Mouse (Mus musculus): ENCODE measurements around the gene Pcsk4. TPM values are rescaled to one million over a fixed set of nuclear protein-coding genes. Genes with fewer than 3 reads are reported as not detected.

Pcsk4 gene
- total and polyA plus RNA-seq, 3 experiments, result 0.46 to 1.1 TPM; not detected in 1

- H3K36me3 ChIP-seq (replicated peaks in 1 of 2; ENCODE audit: control insufficient read depth in 1 of 2, insufficient read depth in 1 of 2, low read length in 1 of 2), result peaks cover 0 to 16% of the 10 kb centered on the region in 2 experiments
- H3K4me2 ChIP-seq (ENCODE audit: insufficient read depth, low read depth, poor library complexity, severe bottlenecking), result no peak overlapping the region
- dilution Hi-C loops (cut with MboI; ENCODE audit: extremely low pct_ligation_motif_present, extremely low pct_unique_long_range_greater_than_20kb, low sequenced_read_pairs) (no loop called here), in situ Hi-C loops (cut with MboI; ENCODE audit: low pct_ligation_motif_present, low pct_unique_long_range_greater_than_20kb, low sequenced_read_pairs) (no loop called here)
- H3K9me3 ChIP-seq (replicated peaks; ENCODE audit: low read length), result no peaks in the 10 kb centered on the region
- H3K4me1 ChIP-seq (ENCODE audit: control insufficient read depth in 1 of 2, insufficient read depth in 2 of 2), result peaks cover 0 to 3% of the 10 kb centered on the region in 2 experiments; a peak in 2 of 4 replicates
- no peak overlapping the region for H3K4me3 ChIP-seq (replicated peaks in 1 of 3; ENCODE audit: low read depth in 2 of 3, low read length in 2 of 3, poor library complexity in 1 of 3)
- DNase-seq (ENCODE audit: extremely low read depth), result no peak
- no peak overlapping the region for H3K9ac ChIP-seq (ENCODE audit: insufficient read depth, low read depth)
- no peaks in the 10 kb centered on the region for H3K79me2 ChIP-seq (replicated peaks; ENCODE audit: control insufficient read depth, extremely low read depth, insufficient read depth, poor library complexity, severe bottlenecking)
- no peak overlapping the region for H3K27ac ChIP-seq (ENCODE audit: insufficient read depth, low read depth)
- H3K27me3 ChIP-seq (replicated peaks), result peaks cover 32% of the 10 kb centered on the region
- TF ChIP-seq PAX5 (IDR thresholded peaks at IDR 0.05; ENCODE audit: low read length) (no peak), EP300 (IDR thresholded peaks at IDR 0.05; ENCODE audit: low read length) (no peak), JUN (IDR thresholded peaks at IDR 0.05; ENCODE audit: insufficient read depth, low read depth, low read length) (no peak), ELF1 (IDR thresholded peaks at IDR 0.05; ENCODE audit: low read depth, low read length) (no peak), TBP (conservative IDR thresholded peaks at IDR 0.05; ENCODE audit: low read depth, low read length) (no peak), MEF2A (IDR thresholded peaks at IDR 0.05; ENCODE audit: borderline replicate concordance, low read depth, low read length) (no peak), GABPA (IDR thresholded peaks at IDR 0.05; ENCODE audit: insufficient replicate concordance, low read depth, low read length) (no peak), POLR2A (IDR thresholded peaks at IDR 0.05; ENCODE audit: low read depth, low read length) (no peak), KAT2A (IDR thresholded peaks at IDR 0.05; ENCODE audit: insufficient replicate concordance, low read length) (no peak), ZKSCAN1 (IDR thresholded peaks at IDR 0.05; ENCODE audit: borderline replicate concordance, low read depth, low read length) (no peak), MXI1 (IDR thresholded peaks at IDR 0.05; ENCODE audit: low read depth, low read length) (no peak), MAX (IDR thresholded peaks at IDR 0.05; ENCODE audit: low read length) (no peak), USF2 (conservative IDR thresholded peaks at IDR 0.05; ENCODE audit: low read depth, low read length) (no peak), ZNF384 (IDR thresholded peaks at IDR 0.05; ENCODE audit: low read depth, low read length) (no peak), RCOR1 (conservative IDR thresholded peaks at IDR 0.05; ENCODE audit: low read depth, low read length) (no peak), SMC3 (IDR thresholded peaks at IDR 0.05; ENCODE audit: low read depth, low read length) (no peak), CHD1 (IDR thresholded peaks at IDR 0.05; ENCODE audit: low read depth, low read length) (no peak), ETS1 (conservative IDR thresholded peaks at IDR 0.05; ENCODE audit: low read depth, low read length) (no peak), HCFC1 (IDR thresholded peaks at IDR 0.05; ENCODE audit: low read depth, low read length) (no peak), POLR2AphosphoS2 (IDR thresholded peaks at IDR 0.05; ENCODE audit: low read depth, low read length) (no peak)
These were observed 17.7 kb downstream of the Pcsk4 start for GRCm38 (mm10) chr10:80311560-80311959.

GRCm38 (mm10) chr10:80304862-80305261, 24.4 kb downstream of the Pcsk4 start:
- H3K27me3 ChIP-seq (replicated peaks), result peaks cover 83% of the 10 kb centered on the region
- in situ Hi-C loops (cut with MboI; ENCODE audit: low pct_ligation_motif_present, low pct_unique_long_range_greater_than_20kb, low sequenced_read_pairs) (no loop called here), dilution Hi-C loops (cut with MboI; ENCODE audit: extremely low pct_ligation_motif_present, extremely low pct_unique_long_range_greater_than_20kb, low sequenced_read_pairs) (no loop called here)
- no peaks in the 10 kb centered on the region for H3K36me3 ChIP-seq (replicated peaks in 1 of 2; ENCODE audit: control insufficient read depth in 1 of 2, insufficient read depth in 1 of 2, low read length in 1 of 2)
- 0 out of 2 replicates have a peak, but pooled peaks have one; percentile 26 for TF ChIP-seq MAX (IDR thresholded peaks at IDR 0.05; ENCODE audit: low read length)
- TF ChIP-seq NRF1 (IDR thresholded peaks at IDR 0.05; ENCODE audit: low read depth, low read length), result peak; percentile 49; the same call in 1 of the 2 replicates
- no peak for TF ChIP-seq ZMIZ1 (IDR thresholded peaks at IDR 0.05; ENCODE audit: low read depth, low read length)
- no peaks in the 10 kb centered on the region for H3K9me3 ChIP-seq (replicated peaks; ENCODE audit: low read length)
- H3K79me2 ChIP-seq (replicated peaks; ENCODE audit: control insufficient read depth, extremely low read depth, insufficient read depth, poor library complexity, severe bottlenecking), result no peaks in the 10 kb centered on the region
- H3K4me1 ChIP-seq (ENCODE audit: control insufficient read depth in 1 of 2, insufficient read depth in 2 of 2), result peaks cover 0 to 9% of the 10 kb centered on the region in 2 experiments; a peak in 3 of 4 replicates
- H3K4me3 ChIP-seq (replicated peaks in 1 of 3; ENCODE audit: low read depth in 2 of 3, low read length in 2 of 3, poor library complexity in 1 of 3), result peak overlapping the region in 1 of 3 experiments; percentile 2
- peak overlapping the region; percentile 1; the same call in 1 of the 2 replicates for H3K4me2 ChIP-seq (ENCODE audit: insufficient read depth, low read depth, poor library complexity, severe bottlenecking)
- H3K9ac ChIP-seq (ENCODE audit: insufficient read depth, low read depth), result no peak overlapping the region
- peak; percentile 58 for DNase-seq (ENCODE audit: extremely low read depth)
- H3K27ac ChIP-seq (ENCODE audit: insufficient read depth, low read depth), result no peak overlapping the region
